Mouse (Mus musculus) gastrocnemius, adult 8-10 months (tissue): ENCODE results near the gene Pp2d1. TPM values are rescaled to one million over a fixed set of nuclear protein-coding genes. Genes with fewer than 3 reads are reported as not detected.
A peak's percentile ranks its signal among the peaks of the same experiment; 100 is the strongest.
"Not testable (repeated sequence)": the region's sequence is repeated elsewhere in the genome, so short reads cannot be mapped to it uniquely, and the experiment has no call there.

ENCODE experiments used
- DNase-seq, 2 experiments: peaks; one replicate each; pipeline ENCODE4 v3.0.0; 2022; ENCODE audit warnings: low spot score in 2 of 2
- total RNA-seq, 4 experiments: library from RNA; stranded (reverse); gene quantifications; 2 replicates each; pipeline ENCODE4 v1.2.4; 2022

Gene Pp2d1
- total RNA-seq, result under 1 TPM in 1 of 4 experiments, not detected in 3; 0.12 TPM

DNA sequence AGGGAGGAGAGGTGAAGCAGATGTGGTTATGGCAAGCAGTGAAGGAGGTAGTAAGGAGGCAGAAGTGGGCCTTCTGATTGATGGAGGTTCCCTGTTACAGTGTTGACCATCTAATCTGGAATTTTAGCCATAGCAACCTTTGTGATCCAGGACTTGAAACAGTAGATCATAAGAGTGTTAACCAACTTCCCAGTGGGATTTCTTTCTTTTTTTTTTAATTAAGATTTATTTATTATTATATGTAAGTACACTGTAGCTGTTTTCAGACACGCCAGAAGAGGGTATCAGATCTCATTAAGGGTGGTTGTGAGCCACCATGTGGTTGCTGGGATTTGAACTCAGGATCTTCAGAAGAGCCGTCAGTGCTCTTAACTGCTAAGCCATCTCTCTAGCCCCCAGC, at the start of gene Pp2d1:
Gene Pp2d1, minus strand, starts transcription at position 101 of the 400 bp plus-strand sequence.
- DNase-seq, result not testable (repeated sequence)

- DNase-seq, result no peak
These were observed 49.0 kb upstream of the Pp2d1 start for GRCm38 (mm10) chr17:53588097-53588855.

- DNase-seq, result peak; percentile 84 to 86
These were observed 48.0 kb upstream of the Pp2d1 start for GRCm38 (mm10) chr17:53587074-53587851.

DNA sequence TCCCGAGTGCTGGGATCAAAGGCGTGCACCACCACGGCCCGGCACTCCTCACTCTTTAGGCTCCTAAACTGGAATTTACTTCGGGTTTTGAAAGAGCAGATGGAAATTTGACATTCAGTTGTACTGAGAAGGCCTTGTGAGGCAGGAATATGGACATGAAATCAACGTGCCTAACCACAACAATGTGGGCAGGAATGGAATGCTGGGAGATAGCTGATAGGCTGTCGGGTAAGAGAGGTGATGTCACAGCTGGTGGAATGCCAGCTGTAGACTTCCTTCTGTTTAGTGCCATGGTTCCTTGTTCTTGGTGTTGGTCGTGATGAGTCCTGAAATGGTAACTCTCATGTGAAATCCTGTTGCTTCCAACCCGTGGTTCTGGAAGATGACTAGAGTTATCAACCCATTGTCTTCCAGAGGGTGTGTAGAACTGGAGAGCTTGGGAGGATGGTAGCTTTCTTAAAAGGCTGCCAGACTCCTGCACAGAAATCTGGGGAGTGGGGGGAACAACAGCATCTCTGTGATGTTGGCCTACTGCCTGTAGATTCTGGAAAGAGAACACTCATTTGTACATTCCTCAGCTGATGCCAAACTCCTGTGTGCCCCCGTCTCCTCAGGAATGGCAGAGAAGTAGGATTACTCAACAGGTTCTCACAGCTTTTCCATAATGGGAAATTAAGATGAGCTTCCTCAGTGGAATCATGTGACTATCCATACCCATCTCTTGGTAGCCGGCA, 44.8 kb upstream of the Pp2d1 start:
- no peak for DNase-seq

DNA sequence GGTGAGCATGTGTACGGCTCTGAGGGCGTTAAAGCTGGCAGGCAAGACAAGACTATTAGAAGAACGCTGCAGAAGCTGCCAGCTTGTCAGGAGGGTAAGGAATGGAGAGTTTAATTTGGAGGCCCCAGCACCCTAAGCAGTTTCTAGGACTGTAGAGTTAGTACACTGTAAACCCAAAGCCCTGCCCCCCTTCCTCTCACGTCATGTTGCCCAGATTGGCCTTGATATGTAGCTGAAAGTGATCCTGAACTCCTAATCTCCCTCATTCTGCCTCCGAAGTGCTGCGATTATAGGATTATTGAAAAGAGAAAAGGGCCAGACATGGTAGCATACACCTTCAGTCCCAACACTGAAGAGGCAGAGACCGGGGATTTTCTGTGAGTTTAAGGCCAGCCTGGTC, 43.6 kb upstream of the Pp2d1 start:
- no peak for DNase-seq

GRCm38 (mm10) chr17:53582026-53582585, 42.9 kb upstream of the Pp2d1 start:
- no peak for DNase-seq

- DNase-seq, result no peak
These were observed 41.0 kb upstream of the Pp2d1 start for GRCm38 (mm10) chr17:53580237-53580636.

DNA sequence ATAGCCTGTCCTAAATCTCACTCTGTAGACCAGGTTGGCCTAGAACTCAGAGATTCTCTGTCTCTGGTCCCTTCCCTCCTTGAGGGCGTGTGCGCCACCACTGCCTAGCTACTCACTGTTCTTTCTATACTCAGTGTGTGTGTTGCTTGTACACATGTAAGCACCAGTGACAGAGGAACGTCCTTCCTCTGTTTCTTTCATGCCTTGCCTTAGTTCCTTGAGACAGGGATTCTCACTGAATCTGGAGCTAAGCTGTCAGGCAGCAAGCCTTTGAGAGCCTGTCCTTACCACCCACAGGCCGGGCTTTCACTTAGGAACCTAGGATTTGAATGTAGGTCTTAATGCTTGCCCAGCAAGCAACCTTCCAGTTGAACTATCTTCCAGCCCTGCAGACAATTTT, 40.4 kb upstream of the Pp2d1 start:
- no peak for DNase-seq

- no peak for DNase-seq
These were observed 39.5 kb upstream of the Pp2d1 start for GRCm38 (mm10) chr17:53578776-53579175.

DNA sequence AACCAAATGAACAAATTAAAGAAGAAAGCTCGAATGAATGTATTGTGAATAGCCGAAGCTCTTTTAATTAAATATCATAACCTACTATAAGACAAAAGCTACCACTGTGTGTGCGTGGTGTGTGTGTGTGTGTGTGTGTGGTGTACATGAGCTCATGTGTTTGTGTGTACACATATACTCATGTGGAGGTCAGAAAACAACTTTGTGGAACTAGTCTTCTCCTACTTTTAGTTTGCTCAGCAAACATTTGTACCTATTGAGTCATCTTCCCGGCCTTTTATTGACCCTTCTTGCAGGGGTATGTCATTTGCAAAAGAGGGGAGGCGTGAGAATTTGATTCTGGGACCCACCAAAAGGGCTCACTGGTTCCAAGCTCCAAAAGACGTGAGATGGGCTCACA, 39.0 kb upstream of the Pp2d1 start:
- DNase-seq, result no peak

GRCm38 (mm10) chr17:53577754-53578153, 38.5 kb upstream of the Pp2d1 start:
- DNase-seq, result no peak

DNA sequence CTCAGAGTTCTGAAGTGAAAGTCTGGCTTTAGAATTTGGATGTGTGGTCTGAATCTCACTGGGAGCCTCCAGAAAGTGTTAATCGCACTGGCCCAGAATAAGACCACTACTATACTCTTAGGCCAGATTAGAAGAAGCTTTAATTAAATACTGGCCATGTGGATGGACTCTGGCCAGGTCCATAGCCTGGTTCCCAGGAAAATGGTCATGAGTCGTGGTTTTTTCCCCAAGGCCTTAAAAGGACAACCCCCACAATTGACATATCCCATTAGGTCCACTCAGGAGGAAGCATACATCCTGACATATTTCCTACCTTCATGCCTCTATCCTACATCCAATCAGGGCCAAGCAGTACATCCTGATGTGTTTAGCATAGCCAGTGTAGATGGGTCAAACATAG, 37.9 kb upstream of the Pp2d1 start:
- no peak for DNase-seq

- DNase-seq, result no peak
These were observed 33.8 kb upstream of the Pp2d1 start for GRCm38 (mm10) chr17:53573019-53573556.

GRCm38 (mm10) chr17:53570932-53571331, 31.7 kb upstream of the Pp2d1 start:
- DNase-seq, result not testable (repeated sequence)

- DNase-seq, result no peak
These were observed 31.2 kb upstream of the Pp2d1 start for GRCm38 (mm10) chr17:53570361-53570875.

DNA sequence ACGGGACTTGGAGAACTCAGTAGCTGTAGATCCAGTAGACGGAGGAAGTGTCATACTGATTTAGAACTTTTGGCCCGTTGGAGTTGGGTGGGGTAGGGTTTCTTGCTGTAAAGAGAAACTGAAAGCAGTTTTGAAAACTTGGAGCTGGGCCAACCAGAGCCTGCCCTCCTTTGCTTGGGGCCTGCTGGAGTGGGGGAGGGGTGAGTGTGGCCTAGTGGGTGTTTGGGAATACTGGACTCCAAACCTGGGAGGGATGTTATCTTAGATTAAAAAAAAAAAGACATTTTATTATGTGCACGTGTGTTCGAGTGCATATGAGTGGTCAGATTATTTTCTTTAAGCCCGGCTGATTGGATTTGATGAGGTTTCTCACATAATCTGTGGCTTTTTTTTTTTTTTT, 30.6 kb upstream of the Pp2d1 start:
- DNase-seq, result peak; percentile 62 to 67

DNA sequence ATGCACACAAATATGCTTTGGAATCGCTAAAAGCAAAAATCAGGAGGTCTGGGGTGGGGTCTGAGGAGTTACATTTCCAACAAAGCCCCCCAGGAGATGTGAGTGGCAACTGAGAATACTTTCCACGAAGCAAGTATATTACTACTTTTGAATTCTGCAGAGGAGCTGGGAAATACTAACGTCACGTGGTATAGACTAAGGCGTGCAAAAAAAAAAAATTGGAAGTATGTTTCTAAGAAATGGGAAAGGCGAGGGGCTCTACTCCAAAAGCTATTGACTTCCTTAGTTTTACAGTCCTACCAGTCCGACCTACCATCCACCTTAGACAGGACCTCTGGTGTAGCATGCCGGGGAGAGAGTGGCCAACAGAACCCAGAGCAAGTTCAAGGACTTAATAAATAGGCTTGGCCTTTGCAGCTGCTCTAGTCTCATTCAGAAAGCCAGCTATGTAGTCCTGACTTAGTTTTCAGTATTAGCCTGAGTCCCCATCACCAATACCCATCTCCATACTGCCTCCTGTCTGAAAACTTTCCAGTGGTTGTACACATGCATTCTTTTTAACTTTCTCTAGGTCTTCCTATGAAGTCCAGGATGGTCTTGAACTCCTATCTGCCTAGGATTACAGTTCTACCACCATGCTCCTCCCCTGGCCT, 29.6 kb upstream of the Pp2d1 start:
- DNase-seq, result no peak

DNA sequence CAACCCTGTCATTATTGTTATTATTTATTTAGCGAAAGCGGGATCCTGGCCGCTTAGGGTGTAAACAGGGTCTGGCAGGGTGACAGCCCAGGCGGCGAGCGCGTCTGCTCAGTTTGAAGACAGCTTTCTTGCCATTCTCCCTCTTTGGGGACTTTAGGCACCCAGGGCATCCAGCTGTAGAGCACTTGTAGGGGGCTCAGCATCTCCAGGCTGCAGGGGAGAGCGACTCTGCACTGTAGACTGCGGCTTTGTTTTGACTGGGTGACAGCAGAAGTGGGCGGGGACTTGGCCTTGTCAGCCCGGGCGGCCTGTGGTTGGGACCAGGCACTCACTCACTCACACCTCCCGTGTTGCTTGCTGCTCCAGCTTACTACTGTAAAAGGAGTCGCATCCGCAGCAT, 28.9 kb upstream of the Pp2d1 start:
- DNase-seq, result peak; percentile 56 to 74

- DNase-seq, result peak; percentile 20 to 21
These were observed 28.3 kb upstream of the Pp2d1 start for GRCm38 (mm10) chr17:53567346-53568101.

DNA sequence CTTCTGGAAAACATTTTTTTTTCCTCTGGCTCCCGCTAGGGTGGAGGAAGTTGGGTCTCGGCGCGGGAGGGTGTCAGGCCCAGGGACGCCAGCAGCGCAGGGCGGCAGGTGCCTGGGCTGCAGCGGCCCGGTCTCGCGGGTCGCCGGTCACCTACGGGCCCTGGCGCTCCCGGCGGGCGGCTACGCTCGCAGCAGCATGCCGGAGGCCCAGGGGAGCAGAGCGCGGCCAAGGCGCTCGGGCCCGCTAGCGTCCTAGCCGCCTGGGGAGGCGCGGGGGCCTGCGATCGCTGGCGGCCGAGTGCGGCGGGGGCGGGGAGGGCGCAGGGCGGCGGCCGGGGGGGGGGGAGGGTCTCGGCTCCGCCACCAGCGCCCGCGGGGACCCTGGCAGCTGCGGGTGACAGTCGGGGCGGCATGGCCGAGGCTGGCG, 27.7 kb upstream of the Pp2d1 start:
- DNase-seq, result peak; percentile 41 to 63
